Mouse (Mus musculus): ENCODE measurements around the gene Kdsr. TPM values are rescaled to one million over a fixed set of nuclear protein-coding genes. Genes with fewer than 3 reads are reported as not detected.

Gene Kdsr
- 7.1 and 8.2 TPM in 2 replicates for polyA plus RNA-seq (2014; fragmentation: Nextera tagmentation; extraction: Ambion mirVana)

- H3K4me3 ChIP-seq (ENCODE audit: low read depth, low read length): peak within 1 kb of the TSS; percentile 75
- peaks cover 6% of the 10 kb centered on the region for H3K4me1 ChIP-seq (ENCODE audit: control insufficient read depth, insufficient read depth, low read length)
- H3K9me3 ChIP-seq (replicated peaks; ENCODE audit: control insufficient read depth, low read length): no peaks in the 10 kb centered on the region
- peak within 1 kb of the TSS; percentile 87 for H3K27ac ChIP-seq (ENCODE audit: low read depth, low read length)
- peak within 1 kb of the TSS; percentile 78 for H3K9ac ChIP-seq (ENCODE audit: low read depth, low read length)
- peak; percentile 98 for ATAC-seq (replicated peaks; ENCODE audit: insufficient number of reproducible peaks, low FRiP score, low TSS enrichment)
- peak within 1 kb of the TSS; percentile 100 for H3K4me2 ChIP-seq
- H3K27me3 ChIP-seq (ENCODE audit: control insufficient read depth, insufficient read depth, low read length): no peaks in the 10 kb centered on the region
- H3K36me3 ChIP-seq (ENCODE audit: control insufficient read depth, insufficient read depth, low read length): no peaks in the 10 kb centered on the region
- WGBS (ENCODE audit: insufficient replicate concordance): 3% methylated on average over 48 of the region's 51 CpGs
Observed at GRCm38 (mm10) chr1:106759572-106760435, at the start of gene Kdsr. Gene Kdsr (minus strand): TSS chr1:106759727.

DNA sequence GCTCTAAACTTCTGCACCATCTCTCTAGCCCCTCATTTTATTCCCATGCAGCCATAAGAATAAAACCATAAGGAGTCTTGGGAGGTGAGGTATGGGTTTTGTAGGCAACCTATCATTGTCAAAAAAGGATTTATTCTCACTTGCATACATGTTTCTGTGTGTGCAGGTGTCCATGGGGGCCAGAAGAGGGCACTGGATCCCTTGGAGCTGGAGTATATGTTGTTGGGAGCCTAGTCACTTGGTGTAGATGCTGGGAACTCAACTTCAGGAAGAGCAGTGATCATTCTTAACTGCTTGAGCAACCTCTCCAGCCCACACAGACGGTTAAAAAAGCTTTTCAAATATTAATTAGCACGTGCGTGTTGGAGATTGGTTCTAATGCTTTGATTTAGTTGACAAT, 40.4 kb upstream of the Kdsr start:
- no peak overlapping the region for H3K4me3 ChIP-seq (ENCODE audit: low read depth, low read length)
- H3K4me2 ChIP-seq: no peak overlapping the region
- no peak for ATAC-seq (replicated peaks; ENCODE audit: insufficient number of reproducible peaks, low FRiP score, low TSS enrichment)
- no peaks in the 10 kb centered on the region for H3K9me3 ChIP-seq (replicated peaks; ENCODE audit: control insufficient read depth, low read length)
- no peak overlapping the region for H3K9ac ChIP-seq (ENCODE audit: low read depth, low read length)
- peaks cover 4% of the 10 kb centered on the region for H3K4me1 ChIP-seq (ENCODE audit: control insufficient read depth, insufficient read depth, low read length)
- H3K27me3 ChIP-seq (ENCODE audit: control insufficient read depth, insufficient read depth, low read length): 0 out of 2 replicates have a peak, but pooled peaks cover 2% of the 10 kb centered on the region
- H3K36me3 ChIP-seq (ENCODE audit: control insufficient read depth, insufficient read depth, low read length): no peaks in the 10 kb centered on the region
- WGBS (ENCODE audit: insufficient replicate concordance): 68% methylated on average over 3 of the region's 3 CpGs
- H3K27ac ChIP-seq (ENCODE audit: low read depth, low read length): no peak overlapping the region

DNA sequence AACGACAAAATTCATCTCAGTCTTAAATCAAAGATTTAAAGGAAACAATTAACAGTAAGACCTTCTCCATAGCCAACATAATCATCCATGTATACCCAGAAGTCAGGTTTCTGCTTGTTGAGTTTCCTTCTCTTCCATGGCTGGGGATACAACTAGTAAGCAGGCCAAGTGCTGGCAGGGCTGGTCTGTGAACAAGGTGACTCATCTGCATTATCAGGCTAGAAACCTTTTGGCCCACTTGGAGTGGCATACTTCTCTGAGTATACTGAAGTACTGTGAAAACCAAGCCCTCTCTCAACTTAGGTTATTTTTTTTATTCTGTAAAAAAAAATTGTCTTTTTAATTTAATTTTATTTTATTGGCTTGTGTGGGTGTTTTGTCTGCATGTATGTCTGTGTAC, 39.9 kb upstream of the Kdsr start:
- no peak overlapping the region for H3K27ac ChIP-seq (ENCODE audit: low read depth, low read length)
- H3K27me3 ChIP-seq (ENCODE audit: control insufficient read depth, insufficient read depth, low read length): 0 out of 2 replicates have a peak, but pooled peaks cover 2% of the 10 kb centered on the region
- no peak overlapping the region for H3K4me3 ChIP-seq (ENCODE audit: low read depth, low read length)
- no peaks in the 10 kb centered on the region for H3K36me3 ChIP-seq (ENCODE audit: control insufficient read depth, insufficient read depth, low read length)
- no peaks in the 10 kb centered on the region for H3K9me3 ChIP-seq (replicated peaks; ENCODE audit: control insufficient read depth, low read length)
- no peak overlapping the region for H3K9ac ChIP-seq (ENCODE audit: low read depth, low read length)
- no peak for ATAC-seq (replicated peaks; ENCODE audit: insufficient number of reproducible peaks, low FRiP score, low TSS enrichment)
- H3K4me1 ChIP-seq (ENCODE audit: control insufficient read depth, insufficient read depth, low read length): peaks cover 5% of the 10 kb centered on the region
- H3K4me2 ChIP-seq: no peak overlapping the region
- WGBS (ENCODE audit: insufficient replicate concordance): 56% methylated on average over 1 of the region's 1 CpGs

GRCm38 (mm10) chr1:106796987-106797779, 37.7 kb upstream of the Kdsr start:
- 0 out of 2 replicates have a peak, but pooled peaks cover 2% of the 10 kb centered on the region for H3K27me3 ChIP-seq (ENCODE audit: control insufficient read depth, insufficient read depth, low read length)
- no peaks in the 10 kb centered on the region for H3K9me3 ChIP-seq (replicated peaks; ENCODE audit: control insufficient read depth, low read length)
- peak overlapping the region; percentile 99 for H3K4me3 ChIP-seq (ENCODE audit: low read depth, low read length)
- H3K9ac ChIP-seq (ENCODE audit: low read depth, low read length): peak overlapping the region; percentile 99; the same call in 1 of the 2 replicates
- no peak for ATAC-seq (replicated peaks; ENCODE audit: insufficient number of reproducible peaks, low FRiP score, low TSS enrichment)
- peak overlapping the region; percentile 78 for H3K4me2 ChIP-seq
- no peaks in the 10 kb centered on the region for H3K36me3 ChIP-seq (ENCODE audit: control insufficient read depth, insufficient read depth, low read length)
- peaks cover 5% of the 10 kb centered on the region for H3K4me1 ChIP-seq (ENCODE audit: control insufficient read depth, insufficient read depth, low read length)
- 60% methylated on average over 7 of the region's 7 CpGs for WGBS (ENCODE audit: insufficient replicate concordance)
- no peak overlapping the region for H3K27ac ChIP-seq (ENCODE audit: low read depth, low read length)

- peak within 1 kb of the TSS; percentile 99 for H3K9ac ChIP-seq (ENCODE audit: low read depth, low read length)
- H3K4me3 ChIP-seq (ENCODE audit: low read depth, low read length): peak within 1 kb of the TSS; percentile 99
- H3K36me3 ChIP-seq (ENCODE audit: control insufficient read depth, insufficient read depth, low read length): no peaks in the 10 kb centered on the region
- H3K27me3 ChIP-seq (ENCODE audit: control insufficient read depth, insufficient read depth, low read length): 0 out of 2 replicates have a peak, but pooled peaks cover 2% of the 10 kb centered on the region
- WGBS (ENCODE audit: insufficient replicate concordance): under 1% methylated on average over 23 of the region's 23 CpGs
- H3K4me2 ChIP-seq: peak within 1 kb of the TSS; percentile 78
- H3K4me1 ChIP-seq (ENCODE audit: control insufficient read depth, insufficient read depth, low read length): peaks cover 5% of the 10 kb centered on the region
- no peaks in the 10 kb centered on the region for H3K9me3 ChIP-seq (replicated peaks; ENCODE audit: control insufficient read depth, low read length)
- ATAC-seq (replicated peaks; ENCODE audit: insufficient number of reproducible peaks, low FRiP score, low TSS enrichment): peak; percentile 97
- H3K27ac ChIP-seq (ENCODE audit: low read depth, low read length): peak within 1 kb of the TSS; percentile 91
Observed at GRCm38 (mm10) chr1:106796542-106796924, 37.0 kb upstream of the Kdsr start, which contains the start of gene Vps4b. Gene Vps4b (minus strand): TSS chr1:106796728.

- Histone ChIP-seq H3K27ac (ENCODE audit: low read depth, low read length) (peak overlapping the region; percentile 91), H3K36me3 (ENCODE audit: control insufficient read depth, insufficient read depth, low read length) (no peaks in the 10 kb centered on the region), H3K4me3 (ENCODE audit: low read depth, low read length) (peak overlapping the region; percentile 99), H3K27me3 (ENCODE audit: control insufficient read depth, insufficient read depth, low read length) (0 out of 2 replicates have a peak, but pooled peaks cover 2% of the 10 kb centered on the region), H3K9me3 (replicated peaks; ENCODE audit: control insufficient read depth, low read length) (no peaks in the 10 kb centered on the region), H3K4me1 (ENCODE audit: control insufficient read depth, insufficient read depth, low read length) (peaks cover 5% of the 10 kb centered on the region), H3K4me2 (peak overlapping the region; percentile 78), H3K9ac (ENCODE audit: low read depth, low read length) (peak overlapping the region; percentile 99)
- peak; percentile 91 for ATAC-seq (replicated peaks; ENCODE audit: insufficient number of reproducible peaks, low FRiP score, low TSS enrichment)
- 3% methylated on average over 51 of the region's 51 CpGs for WGBS (ENCODE audit: insufficient replicate concordance)
Observed at GRCm38 (mm10) chr1:106795634-106796541, 36.4 kb upstream of the Kdsr start.

GRCm38 (mm10) chr1:106774896-106775295, 15.4 kb upstream of the Kdsr start:
- H3K36me3 ChIP-seq (ENCODE audit: control insufficient read depth, insufficient read depth, low read length): peaks cover 19% of the 10 kb centered on the region
- WGBS (ENCODE audit: insufficient replicate concordance): 89% methylated on average over 4 of the region's 4 CpGs
- H3K9me3 ChIP-seq (replicated peaks; ENCODE audit: control insufficient read depth, low read length): no peaks in the 10 kb centered on the region
- no peak overlapping the region for H3K27ac ChIP-seq (ENCODE audit: low read depth, low read length)
- H3K27me3 ChIP-seq (ENCODE audit: control insufficient read depth, insufficient read depth, low read length): no peaks in the 10 kb centered on the region
- ATAC-seq (replicated peaks; ENCODE audit: insufficient number of reproducible peaks, low FRiP score, low TSS enrichment): no peak
- H3K4me2 ChIP-seq: no peak overlapping the region
- no peaks in the 10 kb centered on the region for H3K4me1 ChIP-seq (ENCODE audit: control insufficient read depth, insufficient read depth, low read length)
- H3K9ac ChIP-seq (ENCODE audit: low read depth, low read length): no peak overlapping the region
- no peak overlapping the region for H3K4me3 ChIP-seq (ENCODE audit: low read depth, low read length)

GRCm38 (mm10) chr1:106774092-106774491, 14.6 kb upstream of the Kdsr start:
- ATAC-seq (replicated peaks; ENCODE audit: insufficient number of reproducible peaks, low FRiP score, low TSS enrichment): no peak

More at GRCm38 (mm10) chr1:106774092-106774491, 14.6 kb upstream of the Kdsr start:
- Histone ChIP-seq H3K36me3 (ENCODE audit: control insufficient read depth, insufficient read depth, low read length) (peaks cover 14% of the 10 kb centered on the region; the same call in 1 of the 2 replicates), H3K4me2 (no peak overlapping the region), H3K9me3 (replicated peaks; ENCODE audit: control insufficient read depth, low read length) (no peaks in the 10 kb centered on the region), H3K4me1 (ENCODE audit: control insufficient read depth, insufficient read depth, low read length) (no peaks in the 10 kb centered on the region), H3K27ac (ENCODE audit: low read depth, low read length) (no peak overlapping the region), H3K27me3 (ENCODE audit: control insufficient read depth, insufficient read depth, low read length) (no peaks in the 10 kb centered on the region), H3K4me3 (ENCODE audit: low read depth, low read length) (no peak overlapping the region), H3K9ac (ENCODE audit: low read depth, low read length) (no peak overlapping the region)
- 82% methylated on average over 9 of the region's 9 CpGs for WGBS (ENCODE audit: insufficient replicate concordance)
